Mouse (Mus musculus) mouse embryonic stem cell (cell line): ENCODE results near the gene Rpl3.

Experiments
- in situ Hi-C, 2 experiments: fragments of 300-500 bp; cut with MboI; formaldehyde crosslinking; loops; 1 replicate in 1 of 2; 3 replicates in 1 of 2; pipeline ENCODE4 v1.14.3; 2019 to 2020; ENCODE audit warnings: low sequenced_read_pairs in 2 of 2, low pct_unique_long_range_greater_than_20kb in 1 of 2, mixed read lengths in 1 of 2; ENCODE audit not compliant: unreplicated experiment in 1 of 2

Gene Rpl3

DNA sequence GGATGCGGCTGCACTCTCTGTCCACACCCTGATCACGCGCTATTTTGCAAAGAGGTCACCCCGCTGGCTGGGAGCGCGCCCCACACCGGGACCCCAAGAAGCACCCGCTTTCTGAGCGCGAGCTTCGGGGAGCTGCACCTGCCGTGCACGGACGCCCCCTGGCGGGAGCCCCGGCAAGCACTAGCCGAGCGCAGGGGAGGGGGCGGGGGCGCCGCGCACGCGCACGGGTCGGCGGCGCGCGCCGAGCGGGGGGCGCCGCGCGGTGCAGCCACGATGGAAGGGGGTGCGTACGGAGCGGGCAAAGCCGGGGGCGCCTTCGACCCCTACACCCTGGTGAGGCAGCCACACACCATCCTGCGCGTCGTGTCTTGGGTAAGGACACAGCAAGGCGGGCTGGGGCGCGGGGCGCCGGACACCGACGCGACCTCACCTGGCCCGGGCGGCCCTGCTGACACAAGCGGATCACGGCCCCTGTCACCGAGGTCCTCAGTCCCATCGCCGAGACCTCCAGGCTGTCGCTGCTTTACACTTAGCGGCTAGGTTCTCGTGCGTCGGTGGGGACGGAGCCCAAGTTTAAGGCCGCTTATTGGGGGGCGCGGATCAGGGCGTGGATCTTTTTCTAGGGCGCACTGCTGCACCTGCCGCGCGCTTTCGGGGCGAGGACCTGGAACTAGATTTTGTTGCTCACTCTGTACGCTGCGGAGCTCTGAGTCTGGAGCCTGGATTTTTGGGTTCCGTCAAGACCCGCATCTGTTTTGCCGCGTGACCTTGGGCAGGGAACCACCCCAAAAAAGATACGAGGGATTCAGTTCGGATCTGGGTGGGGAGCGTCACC lies at the start of gene Rpl3, which contains the start of gene Syngr1:
Rpl3 (minus strand) TSS at position 748 of the 835 bp plus-strand sequence.
Syngr1 (plus strand) TSS at position 214 of the 835 bp plus-strand sequence.
- in situ Hi-C loops: no loop called here

DNA sequence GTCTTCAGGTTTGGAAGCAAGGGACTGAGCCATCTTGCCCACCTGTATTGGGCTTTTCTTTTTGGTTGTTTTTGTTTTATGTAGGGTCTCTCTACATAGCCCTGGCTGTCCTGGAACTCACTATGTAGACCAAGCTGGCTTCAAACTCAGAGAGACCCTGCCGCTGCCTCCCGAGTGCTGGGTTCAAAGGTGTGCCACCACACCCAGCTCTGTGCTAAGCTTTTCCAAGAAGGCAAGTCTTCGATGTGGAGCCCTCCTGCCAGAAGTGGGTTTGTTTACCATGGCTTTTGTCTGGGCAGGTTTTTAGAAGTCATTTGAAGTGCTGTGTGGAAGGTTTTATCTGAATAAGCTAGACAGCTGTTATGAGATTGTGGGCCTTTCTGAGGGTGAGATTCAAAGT lies 49.2 kb upstream of the Rpl3 start:
- in situ Hi-C loops: no loop called here

DNA sequence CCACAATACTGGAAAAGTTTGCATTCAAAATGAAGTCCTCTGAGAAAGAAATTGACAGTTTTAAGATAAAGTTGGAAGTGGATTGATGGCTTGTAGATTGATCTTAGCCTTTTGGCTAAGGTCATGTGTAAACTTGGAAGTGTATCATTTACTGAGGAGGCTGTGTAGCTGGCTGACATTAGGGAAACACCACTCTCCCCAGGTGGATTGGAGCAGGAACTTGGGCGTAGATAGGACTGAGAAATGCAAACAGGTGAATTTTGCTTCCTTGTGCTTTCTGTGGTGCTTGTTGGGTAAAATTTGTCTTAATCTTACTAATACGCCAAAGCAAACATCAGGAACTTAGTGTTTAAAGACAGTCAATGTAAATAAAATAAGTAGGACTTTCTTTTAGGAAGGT lies 48.6 kb upstream of the Rpl3 start:
- in situ Hi-C loops: no loop called here

DNA sequence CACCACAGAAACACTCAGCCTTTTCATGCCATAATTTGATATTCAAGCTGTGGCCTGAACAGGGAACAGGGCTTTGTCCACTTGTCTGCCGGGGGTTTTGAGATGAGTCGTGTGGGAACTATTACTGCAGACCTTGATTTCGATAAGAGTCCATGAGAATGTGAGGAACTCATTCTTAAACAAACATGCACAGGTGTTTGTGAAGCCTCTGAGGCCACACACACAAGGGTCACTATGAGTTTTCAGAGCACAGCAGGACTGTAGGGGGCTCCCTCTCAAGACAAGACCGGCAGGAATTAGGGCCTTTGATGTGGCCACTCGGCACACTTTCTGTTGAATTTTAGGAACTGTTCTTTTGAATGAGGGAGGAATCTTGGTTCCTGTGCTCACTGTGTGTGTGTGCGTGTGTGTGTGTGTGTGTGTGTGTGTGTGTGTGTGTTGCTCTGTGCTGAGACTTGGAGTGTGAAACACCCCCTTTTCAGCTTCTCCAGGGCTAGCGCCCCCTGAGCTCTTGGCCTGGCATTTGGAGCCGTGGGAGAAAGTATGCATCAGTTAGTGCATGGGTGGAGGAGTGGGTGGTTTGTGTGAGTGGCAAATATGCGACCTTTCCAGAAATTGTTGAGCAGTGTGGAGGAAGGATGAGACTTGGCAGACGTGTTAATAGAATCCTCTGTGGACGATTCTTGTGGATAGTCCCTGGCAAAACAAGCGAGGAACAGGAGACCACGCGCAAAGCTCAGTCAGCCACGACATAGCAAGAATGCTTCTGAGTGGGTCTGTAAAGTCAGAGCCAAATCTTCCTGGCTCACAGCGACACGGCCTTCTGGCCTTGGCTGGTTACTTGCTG lies 46.5 kb upstream of the Rpl3 start:
- in situ Hi-C loops: no loop called here

DNA sequence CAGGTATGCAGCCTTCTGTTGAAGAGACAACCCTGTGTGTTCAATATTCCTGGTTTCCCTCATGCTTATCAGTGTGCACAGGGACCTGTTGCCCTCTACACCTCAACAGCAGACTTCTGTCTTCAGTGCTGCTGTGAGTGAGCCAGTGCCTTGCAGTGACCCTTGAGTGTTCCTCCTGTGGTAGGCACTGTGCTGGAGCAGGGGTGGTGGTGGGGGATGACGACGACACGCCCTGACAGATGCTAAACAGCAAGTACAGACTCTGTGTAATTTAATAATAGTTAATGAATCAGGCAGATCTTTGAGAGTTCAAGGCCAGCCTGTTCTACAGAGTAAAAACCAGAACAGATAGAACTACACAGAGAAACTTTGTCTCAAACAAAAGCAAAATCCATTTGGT lies 45.0 kb upstream of the Rpl3 start:
- in situ Hi-C loops: no loop called here

DNA sequence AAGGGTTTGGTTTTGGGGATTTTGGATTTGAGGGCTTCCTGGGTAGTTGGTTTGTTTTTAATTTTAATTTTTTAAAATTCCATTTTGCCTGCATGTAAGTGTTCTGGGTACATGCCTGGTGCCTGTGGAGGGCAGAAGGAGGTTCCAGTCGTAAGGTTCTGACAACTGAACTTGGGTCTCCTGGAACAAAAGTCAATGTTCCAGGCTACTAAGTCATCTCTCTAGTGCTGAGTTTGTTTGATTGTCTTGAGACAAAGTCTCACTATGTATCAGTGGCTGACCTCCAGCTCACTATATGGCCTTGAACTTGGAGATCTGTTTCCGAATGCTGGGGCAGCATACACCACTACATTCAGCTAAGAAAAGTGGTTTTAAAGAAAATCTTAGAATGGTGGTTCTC lies 43.8 kb upstream of the Rpl3 start:
- in situ Hi-C loops: no loop called here

DNA sequence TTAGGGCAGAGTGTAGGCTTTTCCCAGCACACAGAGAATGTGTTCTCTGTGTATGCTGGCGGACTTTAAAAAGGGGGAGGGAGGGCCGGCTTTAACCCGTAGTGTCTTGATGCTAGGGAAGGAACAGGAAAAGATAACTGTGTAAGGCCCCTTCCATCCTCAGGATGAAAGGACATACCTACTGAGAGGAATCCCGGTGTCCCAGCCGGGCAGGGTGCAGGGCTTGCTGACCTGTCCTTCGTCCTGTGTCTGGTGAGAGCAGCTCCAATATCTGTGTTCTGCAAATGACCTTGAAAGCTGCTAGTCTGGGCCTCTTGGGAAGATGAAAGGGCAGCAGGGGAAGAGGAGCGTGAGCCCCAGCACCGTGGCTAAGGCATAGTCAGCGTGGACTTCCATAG lies 42.8 kb upstream of the Rpl3 start:
- in situ Hi-C loops: no loop called here

DNA sequence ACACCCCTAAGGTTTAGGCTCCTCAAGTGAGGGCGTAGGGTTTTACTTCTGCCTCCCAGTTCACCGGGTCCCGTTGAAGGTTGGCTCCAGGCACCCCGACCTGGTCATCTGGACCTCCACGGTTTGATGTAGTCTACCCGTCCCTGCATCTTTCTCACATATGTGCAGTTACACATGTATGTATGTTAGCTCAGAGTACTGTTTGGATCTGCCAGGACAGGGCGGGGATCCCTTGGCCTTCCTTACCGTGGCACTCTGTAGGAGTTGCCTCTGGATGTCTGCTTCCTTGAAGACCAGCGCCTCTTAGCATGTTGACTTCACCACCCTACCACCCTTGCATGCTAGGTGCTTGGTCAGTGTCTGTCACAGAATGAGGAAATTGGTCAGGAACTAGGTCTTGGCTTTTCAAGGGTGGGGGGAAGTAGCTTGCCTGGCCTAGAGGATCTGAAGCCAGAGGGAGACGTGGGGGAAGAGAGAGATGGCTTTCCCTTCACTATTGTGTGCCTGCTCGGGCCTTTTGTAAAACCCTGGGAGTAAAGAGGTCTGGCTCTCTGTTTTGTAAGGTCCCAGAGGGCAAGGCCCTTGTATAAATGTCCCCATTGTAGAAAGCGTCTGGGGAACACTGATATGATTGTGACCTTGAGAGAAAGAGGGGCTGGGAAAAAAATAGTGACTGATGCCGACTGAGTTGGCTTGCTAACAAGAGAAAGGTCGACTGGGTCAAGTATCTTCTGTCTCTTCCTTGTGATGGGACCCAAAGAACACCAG lies 42.2 kb upstream of the Rpl3 start:
- in situ Hi-C loops: no loop called here

DNA sequence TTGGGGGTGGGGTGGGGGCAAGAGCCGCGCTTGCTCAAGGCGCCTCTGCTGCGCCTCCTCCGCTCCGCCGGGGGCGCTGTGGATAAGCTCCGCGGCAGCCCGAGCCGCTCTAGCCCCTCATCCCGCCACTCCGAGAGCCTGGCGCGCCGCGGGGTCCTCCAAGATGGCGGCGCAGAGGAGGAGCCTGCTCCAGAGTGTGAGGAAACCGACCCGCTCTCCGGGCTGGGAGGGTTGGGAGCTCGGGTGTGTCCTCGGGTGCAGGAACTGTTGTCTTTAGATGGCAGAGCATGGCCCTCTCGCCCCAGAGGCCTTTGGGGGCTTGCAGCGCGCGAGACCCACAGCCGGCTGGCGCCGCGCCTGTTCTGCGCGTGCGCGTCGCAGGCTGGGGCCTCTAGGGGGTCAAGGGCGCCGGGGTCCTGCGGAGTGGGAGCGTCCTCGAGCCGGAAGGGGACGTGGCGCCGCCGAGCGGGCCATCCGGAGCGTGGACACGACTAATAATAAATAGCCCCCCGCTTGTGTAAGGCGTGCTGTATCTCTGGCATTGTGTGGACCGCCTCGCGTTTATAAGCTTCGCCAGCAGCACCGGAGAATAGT lies 41.4 kb upstream of the Rpl3 start, which contains the start of gene Tab1:
Tab1 (plus strand) TSS at position 135 of the 594 bp plus-strand sequence.
- in situ Hi-C loops: no loop called here

DNA sequence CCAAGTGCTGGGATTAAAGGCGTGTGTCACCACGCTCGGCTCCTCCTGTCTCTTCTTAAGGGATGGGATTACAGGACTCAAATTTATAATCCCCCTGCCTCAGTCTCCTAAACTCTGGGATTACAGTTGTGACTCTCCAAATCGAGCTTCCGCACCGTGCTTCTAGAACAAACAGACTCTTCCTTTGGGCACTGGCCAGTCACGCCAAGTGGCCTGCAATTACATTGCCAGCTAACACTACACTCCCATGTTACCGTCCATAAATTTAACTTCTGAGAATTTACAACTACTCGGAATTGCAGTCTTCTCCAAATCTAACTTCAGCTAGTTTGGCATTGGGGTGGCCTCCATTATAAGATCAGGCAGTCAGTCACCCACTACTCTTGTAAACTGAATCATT lies 40.8 kb upstream of the Rpl3 start:
- in situ Hi-C loops: no loop called here

DNA sequence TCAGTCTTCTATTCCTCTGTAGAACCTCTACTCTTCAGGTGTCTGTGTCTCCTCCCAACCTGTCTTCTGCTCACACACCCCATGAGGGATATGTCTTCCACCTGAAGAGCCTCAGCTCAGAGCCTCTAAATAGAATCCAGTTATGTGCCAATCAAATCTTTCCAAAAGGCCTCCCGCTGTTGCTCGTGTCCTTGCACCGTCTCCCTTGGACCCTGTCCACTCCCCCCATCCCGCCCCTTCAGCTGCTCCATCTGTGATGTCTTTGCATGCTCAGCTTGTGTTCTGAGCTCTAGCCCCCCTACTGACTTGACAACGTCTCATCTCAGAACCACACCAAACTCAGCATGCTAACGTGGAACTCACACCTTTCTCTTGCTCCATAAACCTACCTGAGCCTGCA lies 39.8 kb upstream of the Rpl3 start:
- in situ Hi-C loops: no loop called here

DNA sequence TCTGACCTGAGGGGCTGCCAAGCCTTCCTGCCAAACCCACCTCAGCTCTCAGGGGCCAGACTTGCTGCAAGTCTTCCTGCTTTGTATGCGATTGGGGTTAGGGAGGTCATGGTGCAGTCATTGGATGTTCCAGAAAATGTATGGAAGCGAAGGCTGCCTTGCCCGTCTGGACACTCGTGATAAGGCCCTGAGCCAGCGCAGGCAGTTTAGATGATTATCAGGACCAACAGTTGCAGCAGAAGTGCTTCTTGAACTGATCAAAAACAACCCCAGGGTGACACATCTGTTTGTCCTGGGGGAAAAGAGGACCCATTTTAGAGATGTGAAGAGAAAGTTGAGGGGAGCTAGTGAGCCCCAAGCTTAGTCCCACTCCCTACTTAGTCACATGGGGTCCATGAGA lies 39.0 kb upstream of the Rpl3 start:
- in situ Hi-C loops: no loop called here

DNA sequence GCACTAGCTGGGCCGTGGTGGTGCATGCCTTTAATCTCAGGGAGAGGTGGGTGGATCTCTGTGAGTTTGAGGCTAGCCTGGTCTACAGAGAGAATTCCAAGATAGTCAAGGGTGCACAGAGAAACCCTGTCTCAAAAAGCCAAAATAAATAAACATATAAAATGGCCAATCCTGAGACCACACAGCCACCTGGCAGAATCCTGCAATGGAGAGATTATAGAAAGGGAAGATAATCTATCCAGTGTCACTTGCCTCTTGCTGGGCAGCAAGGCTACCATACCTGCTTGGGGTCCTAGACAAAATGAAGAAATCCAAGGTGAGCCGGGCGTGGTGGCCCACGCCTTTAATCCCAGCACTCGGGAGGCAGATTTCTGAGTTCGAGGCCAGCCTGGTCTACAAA lies 38.3 kb upstream of the Rpl3 start:
- in situ Hi-C loops: no loop called here

DNA sequence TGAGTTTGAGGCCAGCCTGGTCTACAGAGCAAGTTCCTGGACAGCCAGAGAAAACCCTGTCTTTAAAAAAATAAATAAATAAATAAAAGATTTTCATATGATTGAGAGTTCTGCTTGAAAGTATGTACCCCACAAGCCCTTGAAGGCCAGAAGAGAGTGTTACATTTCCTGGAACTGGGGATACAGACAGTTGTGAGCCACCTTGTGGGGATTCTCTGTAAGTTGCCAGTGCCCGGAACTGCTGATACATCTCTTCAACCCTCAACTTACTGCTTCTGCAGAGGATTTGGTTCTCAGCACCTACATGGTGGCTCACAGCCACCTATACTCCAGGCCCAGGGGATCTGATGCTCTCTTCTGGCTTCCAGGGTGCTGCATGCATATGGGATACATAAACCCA lies 35.5 kb upstream of the Rpl3 start:
- in situ Hi-C loops: no loop called here

DNA sequence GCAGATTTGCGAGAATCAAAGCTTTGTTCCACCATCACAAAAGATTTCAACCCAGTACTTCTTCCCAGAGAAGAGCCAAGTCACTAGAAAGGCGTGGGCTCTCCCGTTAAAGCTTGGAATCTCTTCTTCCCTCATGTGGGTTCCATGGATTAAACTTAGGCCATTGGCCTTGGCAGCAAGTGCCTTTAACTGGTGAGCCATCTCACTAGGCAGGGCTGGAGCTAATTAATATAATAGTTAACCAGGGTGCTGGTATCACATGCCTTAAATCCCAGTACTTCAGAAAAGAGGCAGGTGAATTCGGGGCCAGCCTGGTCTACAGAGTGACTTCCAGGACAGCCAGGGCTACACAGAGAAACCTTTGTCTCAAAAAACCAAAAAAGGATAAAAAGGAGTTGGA lies 33.0 kb upstream of the Rpl3 start:
- in situ Hi-C loops: loop anchor here in 1 of 2 experiments (25.0 kb wide), 1 partner anchor 588 kb away; the partner anchor contains the start of gene Tnrc6b

DNA sequence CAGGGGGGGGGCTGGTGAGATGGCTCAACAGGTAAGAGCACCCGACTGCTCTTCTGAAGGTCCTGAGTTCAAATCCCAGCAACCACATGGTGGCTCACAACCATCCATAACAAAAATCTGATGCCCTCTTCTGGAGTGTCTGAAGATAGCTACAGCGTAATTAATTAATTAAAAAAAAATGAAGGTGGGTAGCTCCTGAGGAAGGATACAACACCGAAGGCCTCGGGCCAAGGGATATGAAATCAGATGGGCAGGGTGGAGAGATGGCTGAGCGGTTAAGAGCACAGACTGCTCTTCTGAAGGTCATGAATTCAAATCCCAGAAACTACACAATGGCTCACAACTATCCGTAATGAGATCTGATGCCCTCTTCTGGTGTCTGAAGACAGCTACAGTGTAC lies 30.8 kb upstream of the Rpl3 start:
- in situ Hi-C loops: loop anchor here in 1 of 2 experiments (25.0 kb wide), 1 partner anchor 590 kb away; the partner anchor contains the start of gene Tnrc6b

DNA sequence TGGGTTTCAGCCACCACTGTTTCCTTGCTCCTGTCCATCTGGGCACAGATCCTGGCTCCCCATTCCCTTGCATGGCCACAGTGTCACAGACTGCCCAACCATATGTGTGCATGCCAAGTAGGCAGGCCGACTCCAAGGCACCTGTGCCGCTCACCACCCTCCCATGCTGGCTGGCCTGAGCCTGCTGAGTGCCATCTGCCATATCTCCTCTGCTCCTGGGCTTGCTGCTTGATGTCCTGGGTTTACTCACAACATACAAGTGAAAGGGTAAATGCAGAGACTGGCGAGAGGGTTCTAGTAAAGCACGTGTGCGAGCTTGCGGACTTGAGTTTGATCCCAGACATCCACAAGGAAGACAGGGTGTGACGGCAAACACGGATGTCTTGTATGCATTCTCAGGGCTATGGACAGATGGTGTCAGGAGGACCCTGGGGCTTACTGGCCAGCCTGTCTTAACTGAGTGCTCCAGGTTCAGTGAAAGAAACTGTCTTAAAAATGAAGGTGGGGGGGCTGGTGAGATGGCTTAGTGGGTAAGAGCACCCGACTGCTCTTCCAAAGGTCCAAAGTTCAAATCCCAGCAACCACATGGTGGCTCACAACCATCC lies 30.2 kb upstream of the Rpl3 start:
- in situ Hi-C loops: loop anchor here in 1 of 2 experiments (25.0 kb wide), 1 partner anchor 590 kb away; the partner anchor contains the start of gene Tnrc6b

DNA sequence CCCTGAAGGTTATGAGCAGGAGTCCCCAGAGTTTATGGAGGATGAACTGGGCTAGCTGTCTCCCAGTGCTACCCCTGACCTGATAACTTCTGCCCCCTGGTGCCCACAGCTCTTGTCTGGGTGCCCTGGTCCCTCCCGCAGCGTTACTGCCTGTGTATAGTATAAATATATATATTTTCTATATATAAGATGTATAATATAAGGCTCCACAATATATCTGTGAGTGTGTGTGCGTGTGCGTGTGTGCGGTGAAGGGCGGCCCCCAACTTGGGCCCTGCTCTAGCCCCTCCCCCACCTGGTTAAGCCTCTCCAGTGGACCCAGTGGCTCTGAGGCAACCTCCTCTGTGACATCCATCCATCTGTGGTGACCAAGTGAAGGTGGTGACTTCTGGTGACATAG lies 27.4 kb upstream of the Rpl3 start:
- in situ Hi-C loops: loop anchor here in 1 of 2 experiments (25.0 kb wide), 1 partner anchor 593 kb away; the partner anchor contains the start of gene Tnrc6b
